Comparison of ENCODE assay signal across 8 mouse cellular contexts in genomic region chr10:111011226-111011765, GRCm38 (mm10). TPM values are rescaled to one million over a fixed set of nuclear protein-coding genes. Genes with fewer than 3 reads are reported as not detected.
A peak's percentile ranks its signal among the peaks of the same experiment; 100 is the strongest.
DNase-seq lines count a peak whose midpoint lies in the region; ATAC-seq and TF ChIP-seq lines count a peak whose summit lies in the region.

No protein-coding gene starts in this region.

- peak overlapping the region; percentile 99 for H3K4me3 ChIP-seq in layer of hippocampus, adult 2 months
- H3K4me3 ChIP-seq in bone marrow macrophage, adult 2 months (ENCODE audit: insufficient read depth, low read length) = peak overlapping the region; percentile 78
- peak overlapping the region; percentile 94 for H3K4me3 ChIP-seq in midbrain, embryonic 11.5 days (ENCODE audit: low read depth, low read length)

- TF ChIP-seq CTCF in layer of hippocampus, adult 2 months (conservative IDR thresholded peaks at IDR 0.05) = no peak
- no peak for TF ChIP-seq CTCF in bone marrow macrophage, adult 2 months (IDR thresholded peaks at IDR 0.05; ENCODE audit: low read depth, low read length)

- H3K36me3 ChIP-seq in midbrain, embryonic 11.5 days (ENCODE audit: control insufficient read depth, insufficient read depth, low read length) = no peaks in the 10 kb centered on the region

- H3K4me1 ChIP-seq in bone marrow macrophage, adult 2 months (ENCODE audit: control insufficient read depth, insufficient read depth, low read length) = peaks cover 8% of the 10 kb centered on the region
- peaks cover 5% of the 10 kb centered on the region; the same call in 1 of the 2 replicates for H3K4me1 ChIP-seq in midbrain, embryonic 11.5 days (ENCODE audit: control insufficient read depth, insufficient read depth, low read length)

- peak overlapping the region; percentile 99 for H3K9ac ChIP-seq in midbrain, embryonic 11.5 days (ENCODE audit: low read length)

- peak overlapping the region; percentile 49 for H3K4me2 ChIP-seq in midbrain, embryonic 11.5 days

- no peaks in the 10 kb centered on the region for H3K27me3 ChIP-seq in midbrain, embryonic 11.5 days (ENCODE audit: control insufficient read depth, insufficient read depth, low read length)

- WGBS in midbrain, embryonic 11.5 days = 3% methylated on average over 14 of the region's 14 CpGs

- TF ChIP-seq POLR2A in bone marrow macrophage, adult 2 months (IDR thresholded peaks at IDR 0.05; ENCODE audit: borderline replicate concordance, low read depth, low read length) = no peak

- no peak for ATAC-seq in midbrain, embryonic 11.5 days (ENCODE audit: low FRiP score)
- no peak for ATAC-seq in cerebellum, adult (ENCODE audit: insufficient number of reproducible peaks, low FRiP score, low TSS enrichment)

- peak in 1 of 2 experiments; percentile 17 for DNase-seq in layer of hippocampus, adult 2 months (ENCODE audit: low spot score in 2 of 2)
- no peak for DNase-seq in layer of hippocampus, adult 9-11 months
- DNase-seq in heart, postnatal 4 days = peak; percentile 9
- DNase-seq in midbrain, embryonic 11.5 days (ENCODE audit: low spot score, missing footprints) = peak; percentile 97
- DNase-seq in layer of hippocampus, postnatal 36 days = no peak
- no peak for DNase-seq in adipocyte (ENCODE audit: low spot score)

- peak overlapping the region; percentile 100 for H3K27ac ChIP-seq in layer of hippocampus, adult 2 months
- no peak overlapping the region for H3K27ac ChIP-seq in bone marrow macrophage, adult 2 months (ENCODE audit: insufficient read depth, low read depth, low read length)
- peak overlapping the region; percentile 99 for H3K27ac ChIP-seq in midbrain, embryonic 11.5 days (ENCODE audit: low read depth, low read length)

- H3K9me3 ChIP-seq in midbrain, embryonic 11.5 days (ENCODE audit: control insufficient read depth, low read length) = no peaks in the 10 kb centered on the region

RNA-seq across cellular contexts. Expression of gene Zdhhc17, which starts 1.4 kb away (rescaled TPM):
- total RNA-seq in layer of hippocampus, adult 2 months (2021) = 100 to 1,000 TPM; 105 to 110 TPM
- 14.9 and 16.8 TPM in 2 replicates for polyA plus RNA-seq in bone marrow macrophage, adult 2 months (2012; ENCODE audit: insufficient read depth, insufficient read length, missing spikeins)
- 10 to 100 TPM; 24.9 to 25.8 TPM for total RNA-seq in heart, postnatal 4 days (2021)
- polyA plus RNA-seq in midbrain, embryonic 11.5 days (2014; fragmentation: Nextera tagmentation; extraction: Ambion mirVana) = 29.5 and 30.3 TPM in 2 replicates
- 10 to 100 TPM; 97.6 TPM for total RNA-seq in layer of hippocampus, postnatal 36 days (2021)

Comparison
In these comparisons a context has a peak if more than half of its experiments do, and no peak if none do; other contexts are left out.
1. DNase-seq: peak in heart, postnatal 4 days (single experiment) and midbrain, embryonic 11.5 days (single experiment); none in layer of hippocampus, adult 9-11 months (single experiment), layer of hippocampus, postnatal 36 days (0 of 2) and adipocyte (single experiment).
2. Peak in every context shown above with its lines, with median percentiles within 50 percentile points of each other: H3K4me3 ChIP-seq.